Mouse (Mus musculus) heart, embryonic 16.5 days (tissue): ENCODE results near the gene Rpl37a. TPM values are rescaled to one million over a fixed set of nuclear protein-coding genes. Genes with fewer than 3 reads are reported as not detected.
A peak's percentile ranks its signal among the peaks of the same experiment; 100 is the strongest.

Experiments
- ATAC-seq: fragments of 200-750 bp; cut with Nextera tagmentation; replicated peaks from 2 replicates; pipeline ENCODE4 v1.8.0; 2017; ENCODE audit warnings: moderate number of reproducible peaks; ENCODE audit not compliant: insufficient read depth, low FRiP score; ENCODE audit errors: extremely low read depth
- H3K27ac ChIP-seq: fragments of 300-500 bp; sonication (generic); 2 replicates; pipeline ENCODE4 v1.5.1; 2014; ENCODE audit warnings: mild to moderate bottlenecking, low read length, control low read depth, moderate library complexity
- H3K27me3 ChIP-seq: fragments of 300-500 bp; sonication (generic); 2 replicates; pipeline ENCODE4 v1.6.1; 2014; ENCODE audit warnings: low read length, mixed read lengths; ENCODE audit not compliant: control insufficient read depth, insufficient read depth
- H3K36me3 ChIP-seq: fragments of 300-500 bp; sonication (generic); 2 replicates; pipeline ENCODE4 v1.6.1; 2014; ENCODE audit not compliant: control insufficient read depth, insufficient read depth
- H3K4me1 ChIP-seq: fragments of 300-500 bp; sonication (generic); 2 replicates; pipeline ENCODE4 v1.6.1; 2014; ENCODE audit warnings: low read length, mixed read lengths; ENCODE audit not compliant: control insufficient read depth, insufficient read depth
- H3K4me2 ChIP-seq: fragments of 300-500 bp; sonication (generic); 2 replicates; pipeline ENCODE4 v1.6.1; 2014; ENCODE audit warnings: low read depth, mild to moderate bottlenecking, control low read depth, low read length
- H3K4me3 ChIP-seq: fragments of 300-500 bp; sonication (generic); 2 replicates; pipeline ENCODE4 v1.5.1; 2014; ENCODE audit warnings: mild to moderate bottlenecking, control low read depth, low read length
- H3K9ac ChIP-seq: fragments of 300-500 bp; sonication (generic); 2 replicates; pipeline ENCODE4 v1.6.1; 2014; ENCODE audit warnings: low read length, control low read depth
- H3K9me3 ChIP-seq: fragments of 300-500 bp; sonication (generic); replicated peaks from 2 replicates; pipeline ENCODE4 v1.6.1; 2016; ENCODE audit warnings: low read length; ENCODE audit not compliant: control insufficient read depth
- WGBS: fragments of 180-500 bp; shearing (Covaris S2); extraction: QIAGEN DNeasy Blood & Tissue Kit; methylation state at CpG from one replicate; pipeline ENCODE4 v1.1.7; 2014; 5-methylcytosine and 5-hydroxymethylcytosine counted together
- polyA plus RNA-seq: library from polyadenylated mRNA; unstranded; fragments of >200 nt; fragmentation: Nextera tagmentation; extraction: Ambion mirVana; gene quantifications from 2 replicates; pipeline ENCODE4 v1.2.1, GENCODE M21; 2015

The Rpl37a gene
- polyA plus RNA-seq, 1 experiment from 2014 or later = 726 TPM

DNA sequence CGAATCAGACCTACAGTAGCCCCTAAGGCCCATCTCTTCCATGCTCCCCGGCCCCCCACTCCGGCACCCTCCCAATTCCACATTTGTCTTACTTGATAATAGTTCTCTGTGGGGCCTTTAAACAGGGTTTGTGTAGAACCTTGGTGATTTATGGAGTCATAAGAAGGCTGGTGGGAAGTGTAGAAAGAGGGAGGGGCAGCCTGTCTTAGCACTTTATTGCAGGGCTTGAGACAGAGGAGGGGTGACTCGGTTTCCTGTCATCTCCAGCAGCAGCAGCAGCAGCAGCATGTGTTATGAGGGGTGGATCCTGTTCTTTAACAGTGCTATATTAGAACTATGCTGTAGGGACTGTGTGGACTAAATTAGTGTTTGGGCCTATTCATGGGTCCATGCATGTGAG lies 17.7 kb downstream of the Rpl37a start:
- no peak overlapping the region for H3K4me2 ChIP-seq
- WGBS = 83% methylated on average over 4 of the region's 4 CpGs

DNA sequence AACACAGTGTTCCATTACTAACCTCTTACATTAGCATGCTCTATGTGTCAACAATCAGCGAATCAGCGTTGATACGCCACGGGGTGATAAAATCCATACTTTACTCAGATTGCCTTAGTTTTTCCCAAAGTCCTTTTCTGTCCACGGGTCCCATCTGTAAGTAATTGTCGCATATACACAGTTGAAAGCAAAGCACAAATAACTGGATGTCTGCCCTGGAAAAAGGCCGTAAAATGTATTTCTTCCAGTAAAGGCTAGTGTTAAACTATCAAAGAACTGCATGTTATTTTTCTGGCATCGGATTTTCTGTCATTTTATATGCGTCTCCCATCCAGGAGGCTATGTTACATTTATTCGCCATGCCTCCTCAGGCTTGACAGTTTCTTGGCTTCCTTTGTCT lies 19.0 kb downstream of the Rpl37a start:
- ATAC-seq = no peak
- Histone ChIP-seq H3K4me3 (no peak overlapping the region), H3K27me3 (no peaks in the 10 kb centered on the region), H3K9me3 (no peaks in the 10 kb centered on the region), H3K9ac (no peak overlapping the region), H3K27ac (no peak overlapping the region), H3K36me3 (no peaks in the 10 kb centered on the region), H3K4me1 (no peaks in the 10 kb centered on the region), H3K4me2 (no peak overlapping the region)
- 76% methylated on average over 10 of the region's 10 CpGs for WGBS

More for the DNA sequence above, 17.7 kb downstream of the Rpl37a start:
- ATAC-seq = no peak
- Histone ChIP-seq H3K9ac (no peak overlapping the region), H3K27me3 (no peaks in the 10 kb centered on the region), H3K27ac (no peak overlapping the region), H3K4me1 (no peaks in the 10 kb centered on the region), H3K36me3 (no peaks in the 10 kb centered on the region), H3K4me3 (no peak overlapping the region), H3K9me3 (no peaks in the 10 kb centered on the region)

DNA sequence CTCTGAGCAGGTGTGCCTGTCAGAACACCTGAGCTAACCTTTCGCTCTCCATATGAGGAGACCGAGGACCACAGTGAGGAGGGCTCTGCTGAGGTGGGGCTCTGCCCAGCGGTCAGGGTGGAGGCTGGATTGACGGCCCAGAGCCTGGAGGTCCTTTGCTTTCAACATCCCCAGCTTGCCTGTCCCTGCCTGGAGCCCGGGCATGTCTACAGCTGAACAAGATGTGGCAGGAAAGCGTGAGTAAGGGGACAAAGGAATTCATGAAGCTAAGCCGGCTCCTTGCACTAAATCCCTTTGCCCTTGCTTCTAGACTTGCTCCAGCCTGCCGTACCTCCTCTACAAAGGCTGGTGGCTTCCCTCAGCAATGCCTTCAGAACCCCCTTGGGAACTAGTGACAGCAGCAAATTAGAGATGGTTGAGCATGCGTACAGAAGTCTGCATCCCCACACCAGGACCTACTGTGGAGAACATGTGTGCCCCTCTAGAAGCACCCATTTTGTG lies 22.2 kb downstream of the Rpl37a start:
- Histone ChIP-seq H3K9ac (no peak overlapping the region), H3K27me3 (no peaks in the 10 kb centered on the region), H3K9me3 (no peaks in the 10 kb centered on the region), H3K27ac (no peak overlapping the region), H3K4me3 (no peak overlapping the region), H3K4me1 (0 out of 2 replicates have a peak, but pooled peaks cover 2% of the 10 kb centered on the region), H3K36me3 (no peaks in the 10 kb centered on the region), H3K4me2 (no peak overlapping the region)
- ATAC-seq = no peak
- 86% methylated on average over 9 of the region's 9 CpGs for WGBS

DNA sequence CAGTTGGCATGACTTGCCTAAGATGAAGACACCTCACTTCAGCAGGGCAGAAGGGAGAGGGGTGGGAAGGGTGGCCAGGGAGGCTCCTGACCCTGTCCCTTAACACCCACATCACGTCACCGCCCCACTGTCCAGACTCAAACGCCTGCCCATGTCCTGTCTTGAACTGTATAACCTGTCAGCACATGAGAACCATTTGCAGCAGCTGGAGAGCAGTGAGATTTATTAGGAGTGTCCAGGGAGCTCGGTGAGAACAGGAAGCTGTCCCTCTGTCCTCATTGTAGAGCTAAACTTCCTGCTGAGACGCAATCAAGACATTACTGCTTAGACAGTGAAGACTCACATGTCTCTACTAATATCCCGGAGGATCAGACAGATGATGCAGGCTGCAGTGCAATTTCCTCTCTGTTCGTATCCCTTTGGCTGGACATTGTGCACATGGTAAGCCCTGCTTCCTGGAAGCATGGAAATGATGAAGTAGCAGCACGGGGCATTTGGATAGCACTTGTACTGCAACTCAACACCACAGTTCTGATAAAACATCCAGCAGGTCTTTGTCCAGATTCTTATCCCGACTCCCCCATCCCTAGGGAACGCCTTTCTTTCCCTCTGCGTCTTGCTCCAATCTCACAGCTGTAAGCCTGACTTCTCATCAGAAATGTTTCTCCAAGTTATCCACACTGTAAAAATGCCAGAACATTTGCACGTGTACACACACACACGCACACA lies 25.5 kb downstream of the Rpl37a start:
- Histone ChIP-seq H3K27me3 (no peaks in the 10 kb centered on the region), H3K27ac (no peak overlapping the region), H3K4me3 (no peak overlapping the region), H3K9ac (no peak overlapping the region), H3K36me3 (no peaks in the 10 kb centered on the region), H3K4me2 (0 out of 2 replicates have a peak overlapping the region, but pooled peaks have one; percentile 21), H3K9me3 (no peaks in the 10 kb centered on the region), H3K4me1 (peaks cover 4% of the 10 kb centered on the region; the same call in 1 of the 2 replicates)
- ATAC-seq = peak; percentile 67
- 35% methylated on average over 13 of the region's 13 CpGs for WGBS

DNA sequence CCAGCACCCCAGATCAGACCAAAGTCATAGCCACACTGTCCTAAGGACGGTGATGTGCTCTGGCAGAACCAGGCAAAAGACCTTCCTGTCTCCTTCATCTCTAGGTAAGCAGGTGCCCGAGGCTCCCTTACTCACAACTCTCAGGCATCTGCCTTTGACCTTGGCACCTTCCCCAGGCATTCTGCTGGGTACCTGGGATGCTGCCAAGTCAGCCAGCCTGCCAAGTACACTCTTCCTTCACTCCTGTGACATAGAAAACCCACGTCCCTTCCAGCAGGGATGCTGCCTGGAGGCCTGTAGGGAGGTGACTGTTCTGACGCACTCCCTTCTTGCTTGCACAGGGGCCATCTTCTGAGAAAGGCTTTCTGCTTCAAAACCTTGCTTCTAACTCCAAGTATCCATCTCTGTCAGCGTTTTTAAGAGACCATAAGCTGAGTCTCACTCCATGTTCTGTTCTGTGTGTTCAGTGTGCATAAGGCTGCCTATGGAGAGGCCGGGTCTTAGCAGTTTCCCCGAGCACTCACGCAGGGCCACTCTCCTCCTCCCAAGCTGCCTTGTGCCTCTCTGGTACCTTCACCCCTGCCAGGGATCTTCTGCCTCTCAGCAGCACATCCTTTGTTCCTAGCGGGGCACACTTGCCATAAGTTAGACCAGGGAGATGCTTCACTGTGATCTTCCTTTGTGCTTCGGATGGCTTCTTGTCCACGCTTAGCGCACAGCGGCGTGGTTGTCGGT lies 28.0 kb downstream of the Rpl37a start:
- Histone ChIP-seq H3K27ac (no peak overlapping the region), H3K9ac (no peak overlapping the region), H3K36me3 (no peaks in the 10 kb centered on the region), H3K4me1 (peaks cover 4% of the 10 kb centered on the region; the same call in 1 of the 2 replicates), H3K9me3 (no peaks in the 10 kb centered on the region), H3K4me3 (no peak overlapping the region), H3K4me2 (no peak overlapping the region), H3K27me3 (0 out of 2 replicates have a peak, but pooled peaks cover 2% of the 10 kb centered on the region)
- WGBS = 75% methylated on average over 15 of the region's 15 CpGs
- ATAC-seq = no peak; the same call in 1 of the 2 replicates

DNA sequence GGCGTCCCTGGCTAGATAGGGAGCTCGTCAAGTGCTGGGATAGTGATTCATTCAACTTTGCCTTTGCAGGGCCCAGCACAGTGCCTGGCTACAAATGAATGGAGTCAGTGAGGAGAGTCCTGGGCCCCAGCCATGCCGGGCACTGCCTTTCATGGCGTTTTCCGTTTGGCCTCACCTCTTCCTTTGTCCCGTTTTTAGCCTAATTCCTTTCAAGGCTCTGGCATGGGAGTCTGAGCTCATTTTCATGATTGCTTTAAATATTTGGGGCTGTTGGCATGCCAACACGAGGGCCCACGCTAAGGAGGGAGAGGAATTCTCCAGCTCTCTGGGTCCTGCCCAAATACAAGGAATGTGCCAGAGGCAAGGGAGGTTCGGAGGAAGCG lies 28.6 kb downstream of the Rpl37a start:
- no peak overlapping the region for H3K27ac ChIP-seq
- no peak overlapping the region for H3K9ac ChIP-seq
- ATAC-seq = no peak
- 0 out of 2 replicates have a peak, but pooled peaks cover 2% of the 10 kb centered on the region for H3K27me3 ChIP-seq
- 75% methylated on average over 10 of the region's 10 CpGs for WGBS
- H3K4me3 ChIP-seq = no peak overlapping the region
- H3K36me3 ChIP-seq = no peaks in the 10 kb centered on the region
- H3K4me2 ChIP-seq = no peak overlapping the region
- no peaks in the 10 kb centered on the region for H3K9me3 ChIP-seq
- H3K4me1 ChIP-seq = peaks cover 4% of the 10 kb centered on the region; the same call in 1 of the 2 replicates

DNA sequence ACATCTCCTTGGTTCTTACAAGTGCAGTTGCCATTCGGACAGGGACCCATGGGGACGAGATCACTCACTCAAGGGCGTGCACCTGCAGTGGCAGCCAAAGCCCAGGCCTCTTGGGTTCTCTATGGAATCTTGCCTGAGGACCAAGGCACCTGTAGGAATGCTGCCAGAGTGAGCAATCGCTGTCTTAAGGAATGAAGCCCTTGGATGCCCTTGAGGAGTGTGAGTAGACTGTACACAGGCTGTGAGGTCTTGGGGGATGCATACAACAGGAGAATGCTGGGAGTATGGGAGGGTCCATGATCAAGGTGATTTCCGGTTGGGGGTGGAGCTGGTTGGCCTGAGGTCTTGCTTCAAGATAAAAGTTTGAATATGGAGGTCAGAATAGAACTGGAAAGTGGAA lies 30.3 kb downstream of the Rpl37a start:
- no peak overlapping the region for H3K9ac ChIP-seq
- no peaks in the 10 kb centered on the region for H3K9me3 ChIP-seq
- H3K27me3 ChIP-seq = 0 out of 2 replicates have a peak, but pooled peaks cover 2% of the 10 kb centered on the region
- no peaks in the 10 kb centered on the region for H3K36me3 ChIP-seq
- H3K4me1 ChIP-seq = peaks cover 2% of the 10 kb centered on the region; the same call in 1 of the 2 replicates
- no peak overlapping the region for H3K27ac ChIP-seq
- H3K4me3 ChIP-seq = no peak overlapping the region
- 86% methylated on average over 5 of the region's 5 CpGs for WGBS
- no peak overlapping the region for H3K4me2 ChIP-seq
- no peak for ATAC-seq

DNA sequence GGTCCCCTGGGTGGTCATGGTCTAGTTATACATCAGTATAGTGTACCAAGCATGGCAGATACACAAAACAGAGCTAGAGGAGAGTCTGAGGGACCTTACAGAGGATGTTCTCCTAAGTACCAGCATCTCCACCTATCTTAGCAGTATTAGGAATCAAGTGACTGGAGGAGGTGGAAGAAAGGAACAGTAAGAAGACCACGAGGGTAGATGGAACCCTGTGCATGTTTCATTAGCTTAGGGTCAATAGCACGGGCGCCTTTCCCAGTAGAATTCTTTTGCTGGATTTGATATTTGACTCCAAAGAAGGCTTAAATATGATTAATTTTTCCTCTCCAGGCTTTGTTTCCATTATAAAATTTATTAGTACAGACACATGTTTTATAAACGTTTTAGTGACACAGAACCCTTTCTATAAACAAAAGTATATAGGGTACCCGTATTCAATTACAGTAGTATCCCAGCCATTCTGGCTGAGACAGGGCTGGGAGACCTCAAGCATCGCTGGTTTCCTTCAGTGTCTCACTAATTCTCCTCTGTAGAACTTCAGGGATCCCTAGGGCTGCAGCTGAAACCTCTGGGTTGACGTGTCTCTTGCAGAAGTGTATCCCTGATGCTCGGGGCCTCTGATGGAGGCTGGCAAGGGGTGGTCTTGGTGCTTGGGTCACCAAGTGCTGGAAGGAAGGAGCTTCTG lies 33.9 kb downstream of the Rpl37a start:
- Histone ChIP-seq H3K9me3 (no peaks in the 10 kb centered on the region), H3K4me2 (no peak overlapping the region), H3K9ac (no peak overlapping the region), H3K27me3 (0 out of 2 replicates have a peak, but pooled peaks cover 2% of the 10 kb centered on the region), H3K4me1 (no peaks in the 10 kb centered on the region), H3K4me3 (no peak overlapping the region), H3K36me3 (no peaks in the 10 kb centered on the region), H3K27ac (no peak overlapping the region)
- no peak for ATAC-seq
- WGBS = 79% methylated on average over 8 of the region's 8 CpGs
